In genomic region chr5:72736437-72736836, GRCm38 (mm10) we compare ENCODE assay signal across 29 mouse cellular contexts. TPM values are rescaled to one million over a fixed set of nuclear protein-coding genes. Genes with fewer than 3 reads are reported as not detected.
DNase-seq lines count a peak whose midpoint lies in the region; ATAC-seq and TF ChIP-seq lines count a peak whose summit lies in the region.
"Had no signal": no experiment of that assay in that cellular context is flagged by ENCODE, and none has a peak within 500 bp of the region (broad histone marks: within the 10 kb centered on the region; RNA-seq: fewer than 3 reads in every experiment).

No protein-coding gene starts in this region.

- H3K4me3 ChIP-seq in heart, embryonic 14.5 days (ENCODE audit: control insufficient read depth in 1 of 2, insufficient read depth in 1 of 2, low read depth in 1 of 2, low read length in 2 of 2): no peak overlapping the region
- H3K4me3 ChIP-seq in lung, embryonic 15.5 days: no peak overlapping the region
- peak overlapping the region; percentile 43 to 66 for H3K4me3 ChIP-seq in MEL (ENCODE audit: control insufficient read depth in 1 of 2, insufficient read depth in 1 of 2, low read depth in 2 of 2, low read length in 2 of 2)
- H3K4me3 ChIP-seq: forebrain, embryonic 13.5 days; gastrocnemius, adult 2 months; left cerebral cortex, adult 2 months; liver, embryonic 15.5 days; midbrain, embryonic 12.5 days; neural tube, embryonic 12.5 days; stomach, embryonic 15.5 days had no signal

- no peak for TF ChIP-seq POLR2A in MEL (IDR thresholded peaks at IDR 0.05; ENCODE audit: control insufficient read depth in 1 of 2, insufficient read depth in 1 of 2, low read depth in 1 of 2, low read length in 2 of 2, poor library complexity in 1 of 2)

- no peak for ATAC-seq in heart, embryonic 14.5 days (ENCODE audit: insufficient number of reproducible peaks, insufficient read depth, low FRiP score, low read depth)
- no peak for ATAC-seq in lung, embryonic 15.5 days (ENCODE audit: borderline replicate concordance, extremely low read depth, low FRiP score, low TSS enrichment)
- peak; percentile 54; the same call in 1 of the 2 replicates for ATAC-seq in monocyte, adult 5-6 weeks (replicated peaks; ENCODE audit: insufficient number of reproducible peaks, low FRiP score, low TSS enrichment, poor library complexity, severe bottlenecking)
- ATAC-seq: forebrain, embryonic 13.5 days; inflammation-experienced regulatory T-cells, adult 6 months had no signal

- no peak for TF ChIP-seq RAD21 in MEL (IDR thresholded peaks at IDR 0.05; ENCODE audit: low read depth, low read length)

- H3K4me1 ChIP-seq in heart, embryonic 14.5 days (ENCODE audit: control insufficient read depth in 2 of 2, insufficient read depth in 2 of 2, low read length in 2 of 2): peaks cover 7 to 16% of the 10 kb centered on the region in 2 experiments
- peaks cover 6% of the 10 kb centered on the region for H3K4me1 ChIP-seq in lung, embryonic 15.5 days
- H3K4me1 ChIP-seq in MEL (ENCODE audit: control insufficient read depth in 1 of 2, insufficient read depth in 2 of 2, low read length in 2 of 2): peaks cover 13 to 33% of the 10 kb centered on the region in 2 experiments
- H3K4me1 ChIP-seq: liver, embryonic 15.5 days; midbrain, embryonic 12.5 days; neural tube, embryonic 12.5 days; stomach, embryonic 15.5 days had no signal

- no peak overlapping the region for H3K9ac ChIP-seq in heart, embryonic 14.5 days (ENCODE audit: low read length)
- no peak overlapping the region for H3K9ac ChIP-seq in lung, embryonic 15.5 days
- peak overlapping the region; percentile 15 for H3K9ac ChIP-seq in MEL (ENCODE audit: control insufficient read depth, low read depth, low read length, poor library complexity, severe bottlenecking)
- H3K9ac ChIP-seq: forebrain, embryonic 13.5 days; hindbrain, embryonic 14.5 days; liver, embryonic 15.5 days; midbrain, embryonic 12.5 days; neural tube, embryonic 12.5 days; stomach, embryonic 15.5 days had no signal

- TF ChIP-seq EP300 in MEL (IDR thresholded peaks at IDR 0.05; ENCODE audit: low read depth in 1 of 2, low read length in 2 of 2): no peak; a peak in 2 of 4 replicates

- no peaks in the 10 kb centered on the region for H3K79me2 ChIP-seq in MEL (ENCODE audit: control insufficient read depth, insufficient read depth, low read length, poor library complexity)

- WGBS in heart, embryonic 14.5 days: 19% methylated on average over 8 of the region's 8 CpGs
- WGBS in lung, embryonic 15.5 days: 27% methylated on average over 8 of the region's 8 CpGs

- H3K27me3 ChIP-seq in heart, embryonic 14.5 days (ENCODE audit: control insufficient read depth, insufficient read depth, low read length): no peaks in the 10 kb centered on the region
- no peaks in the 10 kb centered on the region for H3K27me3 ChIP-seq in lung, embryonic 15.5 days
- no peaks in the 10 kb centered on the region; a peak in 1 of 4 replicates for H3K27me3 ChIP-seq in MEL (ENCODE audit: control insufficient read depth in 1 of 2, insufficient read depth in 2 of 2, low read length in 2 of 2)
- H3K27me3 ChIP-seq: CH12.LX; forebrain, embryonic 13.5 days; liver, embryonic 15.5 days; midbrain, embryonic 12.5 days; neural tube, embryonic 12.5 days; stomach, embryonic 15.5 days had no signal

- no peak overlapping the region for H3K27ac ChIP-seq in heart, embryonic 14.5 days (replicated peaks in 1 of 2; ENCODE audit: control insufficient read depth in 1 of 2, insufficient read depth in 1 of 2, low read depth in 2 of 2, low read length in 2 of 2)
- no peak overlapping the region for H3K27ac ChIP-seq in lung, embryonic 15.5 days
- no peak overlapping the region for H3K27ac ChIP-seq in MEL (ENCODE audit: control insufficient read depth, low read depth, low read length)
- H3K27ac ChIP-seq: forebrain, embryonic 13.5 days; gastrocnemius, adult 2 months; hindbrain, embryonic 14.5 days; kidney, postnatal 0 days; left cerebral cortex, adult 2 months; liver, embryonic 15.5 days; macrophage; midbrain, embryonic 12.5 days; neural tube, embryonic 12.5 days; stomach, embryonic 15.5 days had no signal

- intact Hi-C loops in heart, postnatal 10 days (cut with DNase I): no loop called here

- H3K36me3 ChIP-seq in heart, embryonic 14.5 days (ENCODE audit: control insufficient read depth, insufficient read depth, low read length): no peaks in the 10 kb centered on the region
- no peaks in the 10 kb centered on the region for H3K36me3 ChIP-seq in lung, embryonic 15.5 days
- peaks cover 0 to 25% of the 10 kb centered on the region in 2 experiments; a peak in 2 of 4 replicates for H3K36me3 ChIP-seq in MEL (ENCODE audit: control insufficient read depth in 1 of 2, insufficient read depth in 2 of 2, low read length in 2 of 2)
- H3K36me3 ChIP-seq: liver, embryonic 15.5 days; midbrain, embryonic 12.5 days; neural tube, embryonic 12.5 days; stomach, embryonic 15.5 days had no signal

- peak overlapping the region; percentile 32 for H3K4me2 ChIP-seq in heart, embryonic 14.5 days (ENCODE audit: low read length)
- peak overlapping the region; percentile 16 for H3K4me2 ChIP-seq in lung, embryonic 15.5 days
- H3K4me2 ChIP-seq: forebrain, embryonic 13.5 days; hindbrain, embryonic 14.5 days; liver, embryonic 15.5 days; midbrain, embryonic 12.5 days; neural tube, embryonic 12.5 days; stomach, embryonic 15.5 days had no signal

- no peak for DNase-seq in heart, postnatal 10 days
- DNase-seq in lung, adult 18-20 months: no peak
- peak; percentile 51 for DNase-seq in MEL (ENCODE audit: low read depth, low spot score)
- no peak for DNase-seq in c-Kit-positive CD71-positive TER-119-positive erythroid progenitor cells, embryonic 14.5 days (ENCODE audit: low spot score)
- no peak for DNase-seq in kidney, adult 11 months
- DNase-seq: adrenal gland, postnatal 10 days; B cell, adult 2 months; cerebellum, adult 2 months; cerebellum, postnatal 36 days; gastrocnemius, adult 2 months; heart, postnatal 4 days; kidney, adult 2 months; layer of hippocampus, adult 9-11 months; thymus, adult 2 months; thymus, postnatal 4 days had no signal

- no peaks in the 10 kb centered on the region for H3K9me3 ChIP-seq in heart, embryonic 14.5 days (ENCODE audit: control insufficient read depth, low read length)
- H3K9me3 ChIP-seq in lung, embryonic 15.5 days: no peaks in the 10 kb centered on the region
- no peaks in the 10 kb centered on the region for H3K9me3 ChIP-seq in MEL (replicated peaks; ENCODE audit: insufficient read depth, low read length)
- H3K9me3 ChIP-seq: forebrain, embryonic 13.5 days; liver, embryonic 15.5 days; midbrain, embryonic 12.5 days; neural tube, embryonic 12.5 days; stomach, embryonic 15.5 days had no signal

- TF ChIP-seq CTCF in MEL (IDR thresholded peaks at IDR 0.05 in 2 of 3, conservative IDR thresholded peaks at IDR 0.05 in 1 of 3; ENCODE audit: control insufficient read depth in 1 of 3, insufficient read depth in 1 of 3, low read depth in 2 of 3, low read length in 3 of 3, poor library complexity in 1 of 3, severe bottlenecking in 1 of 3): no peak

TF ChIP-seq in MEL, 35 proteins besides CTCF, POLR2A, EP300 and RAD21:
- TF ChIP-seq ETS1 (IDR thresholded peaks at IDR 0.05; ENCODE audit: low read depth, low read length): no peak
- no peak for TF ChIP-seq POLR2AphosphoS2 (IDR thresholded peaks at IDR 0.05; ENCODE audit: low read length)
- TF ChIP-seq ZNF384 (IDR thresholded peaks at IDR 0.05; ENCODE audit: low read depth, low read length): 0 out of 2 replicates have a peak, but pooled peaks have one; percentile 15
- no peak for TF ChIP-seq NELFE (IDR thresholded peaks at IDR 0.05; ENCODE audit: low read depth, low read length)
- no peak for TF ChIP-seq MXI1 (IDR thresholded peaks at IDR 0.05; ENCODE audit: low read depth, low read length)

RNA-seq across cellular contexts. Expression of gene Txk, which starts 16.1 kb away (rescaled TPM):
- 0.12 and 0.16 TPM in 2 replicates for polyA plus RNA-seq in heart, embryonic 14.5 days (2014; fragmentation: Nextera tagmentation; extraction: Ambion mirVana)
- total RNA-seq in heart, postnatal 10 days (2021): under 1 TPM; 0.22 to 0.34 TPM
- 0.35 and 0.74 TPM in 2 replicates for polyA plus RNA-seq in lung, embryonic 15.5 days (2015; fragmentation: Nextera tagmentation; extraction: Ambion mirVana)
- 0.23 and 0.26 TPM in 2 replicates for total RNA-seq in MEL (2012; rRNA removed)
- polyA plus RNA-seq in MEL (2012; ENCODE audit: insufficient read depth in 1 of 2, insufficient read length in 2 of 2, low read depth in 1 of 2, low replicate concordance in 2 of 2, missing spikeins in 1 of 2): under 1 TPM in 1 of 2 experiments, not detected in 1; 0.10 TPM
- 44.5 to 208 TPM (median 58.1 TPM) in 3 replicates for total RNA-seq in monocyte, adult 5-6 weeks (2017)

Comparison
In these comparisons a context has a peak if more than half of its experiments do, and no peak if none do; other contexts are left out.
1. H3K4me3 ChIP-seq: peak in MEL (2 of 2); none in heart, embryonic 14.5 days (0 of 2) and lung, embryonic 15.5 days (single experiment).
2. RNA of gene Txk, which starts 16.1 kb away (total RNA-seq): 44.5 to 208 TPM in monocyte, adult 5-6 weeks; 0.22 to 0.34 TPM in heart, postnatal 10 days and 0.23 to 0.26 TPM in MEL; every median in the first group is over 10 times any median in the second.